Mouse (Mus musculus): ENCODE measurements at regions not wholly inside any gene's neighbourhood (a gene's known extent, or its start where the extent isn't known, plus 50 kb on each side); places are given as distances from the start of the nearest gene placed in this dataset.

- in situ Hi-C loops (cut with MboI; ENCODE audit: low sequenced_read_pairs in 2 of 2, unreplicated experiment in 2 of 2) = loop anchor here in 1 of 2 experiments (25.0 kb wide), 1 partner anchor 498 kb away; no protein-coding TSS in a partner anchor
- Histone ChIP-seq H3K9me3 (ENCODE audit: control insufficient read depth, insufficient read depth, low read depth, low read length) (no peaks in the 10 kb centered on the region), H3K9ac (ENCODE audit: insufficient read depth, low read depth, low read length, poor library complexity, severe bottlenecking) (no peak overlapping the region), H3K4me3 (ENCODE audit: insufficient read depth in 1 of 2, low read depth in 1 of 2, low read length in 2 of 2, poor library complexity in 1 of 2, severe bottlenecking in 1 of 2) (no peak overlapping the region), H3K36me3 (ENCODE audit: control insufficient read depth, insufficient read depth, low read length, poor library complexity, severe bottlenecking) (no peaks in the 10 kb centered on the region), H3K4me1 (ENCODE audit: control insufficient read depth in 2 of 2, insufficient read depth in 2 of 2, low read length in 2 of 2, poor library complexity in 1 of 2) (no peaks in the 10 kb centered on the region), H3K27ac (ENCODE audit: insufficient read depth, low read depth, low read length, poor library complexity, severe bottlenecking) (no peak overlapping the region)
- TF ChIP-seq ZNF384 (IDR thresholded peaks at IDR 0.05; ENCODE audit: low read depth, low read length) (no peak), MAFK (IDR thresholded peaks at IDR 0.05; ENCODE audit: insufficient read depth, low read depth, low read length) (no peak), HCFC1 (IDR thresholded peaks at IDR 0.05; ENCODE audit: borderline replicate concordance, insufficient read depth, low read length) (no peak), CHD2 (IDR thresholded peaks at IDR 0.05; ENCODE audit: low read depth, low read length) (no peak), ZC3H11A (IDR thresholded peaks at IDR 0.05; ENCODE audit: borderline replicate concordance, low read depth, low read length) (no peak)
- no peak for DNase-seq (ENCODE audit: low read depth, low spot score)
Measured at GRCm38 (mm10) chrX:142564186-142564585, 117.0 kb upstream of the Tmem164 start.

GRCm38 (mm10) chrX:142571772-142572171, 109.4 kb upstream of the Tmem164 start:
- in situ Hi-C loops (cut with MboI; ENCODE audit: low sequenced_read_pairs in 2 of 2, unreplicated experiment in 2 of 2) = loop anchor here in 1 of 2 experiments (25.0 kb wide), 1 partner anchor 491 kb away; no protein-coding TSS in a partner anchor
- Histone ChIP-seq H3K9ac (ENCODE audit: insufficient read depth, low read depth, low read length, poor library complexity, severe bottlenecking) (no peak overlapping the region), H3K4me1 (ENCODE audit: control insufficient read depth in 2 of 2, insufficient read depth in 2 of 2, low read length in 2 of 2, poor library complexity in 1 of 2) (no peaks in the 10 kb centered on the region), H3K4me3 (ENCODE audit: insufficient read depth in 1 of 2, low read depth in 1 of 2, low read length in 2 of 2, poor library complexity in 1 of 2, severe bottlenecking in 1 of 2) (no peak overlapping the region), H3K27ac (ENCODE audit: insufficient read depth, low read depth, low read length, poor library complexity, severe bottlenecking) (no peak overlapping the region), H3K9me3 (ENCODE audit: control insufficient read depth, insufficient read depth, low read depth, low read length) (no peaks in the 10 kb centered on the region), H3K36me3 (ENCODE audit: control insufficient read depth, insufficient read depth, low read length, poor library complexity, severe bottlenecking) (no peaks in the 10 kb centered on the region)
- DNase-seq (ENCODE audit: low read depth, low spot score) = no peak
- TF ChIP-seq ZNF384 (IDR thresholded peaks at IDR 0.05; ENCODE audit: low read depth, low read length) = no peak
- no peak for TF ChIP-seq ZC3H11A (IDR thresholded peaks at IDR 0.05; ENCODE audit: borderline replicate concordance, low read depth, low read length)
- TF ChIP-seq CHD2 (IDR thresholded peaks at IDR 0.05; ENCODE audit: low read depth, low read length) = no peak
- TF ChIP-seq HCFC1 (IDR thresholded peaks at IDR 0.05; ENCODE audit: borderline replicate concordance, insufficient read depth, low read length) = no peak
- TF ChIP-seq MAFK (IDR thresholded peaks at IDR 0.05; ENCODE audit: insufficient read depth, low read depth, low read length) = no peak

- Histone ChIP-seq H3K4me1 (ENCODE audit: control insufficient read depth in 2 of 2, insufficient read depth in 2 of 2, low read length in 2 of 2, poor library complexity in 1 of 2) (no peaks in the 10 kb centered on the region), H3K27ac (ENCODE audit: insufficient read depth, low read depth, low read length, poor library complexity, severe bottlenecking) (no peak overlapping the region), H3K4me3 (ENCODE audit: insufficient read depth in 1 of 2, low read depth in 1 of 2, low read length in 2 of 2, poor library complexity in 1 of 2, severe bottlenecking in 1 of 2) (no peak overlapping the region), H3K9me3 (ENCODE audit: control insufficient read depth, insufficient read depth, low read depth, low read length) (no peaks in the 10 kb centered on the region), H3K36me3 (ENCODE audit: control insufficient read depth, insufficient read depth, low read length, poor library complexity, severe bottlenecking) (no peaks in the 10 kb centered on the region), H3K9ac (ENCODE audit: insufficient read depth, low read depth, low read length, poor library complexity, severe bottlenecking) (no peak overlapping the region)
- in situ Hi-C loops (cut with MboI; ENCODE audit: low sequenced_read_pairs in 2 of 2, unreplicated experiment in 2 of 2) = loop anchor here in 1 of 2 experiments (25.0 kb wide), 1 partner anchor 488 kb away; no protein-coding TSS in a partner anchor
- DNase-seq (ENCODE audit: low read depth, low spot score) = no peak
- TF ChIP-seq ZC3H11A (IDR thresholded peaks at IDR 0.05; ENCODE audit: borderline replicate concordance, low read depth, low read length) (no peak), HCFC1 (IDR thresholded peaks at IDR 0.05; ENCODE audit: borderline replicate concordance, insufficient read depth, low read length) (no peak), ZNF384 (IDR thresholded peaks at IDR 0.05; ENCODE audit: low read depth, low read length) (no peak), MAFK (IDR thresholded peaks at IDR 0.05; ENCODE audit: insufficient read depth, low read depth, low read length) (no peak), CHD2 (IDR thresholded peaks at IDR 0.05; ENCODE audit: low read depth, low read length) (no peak)
Measured at GRCm38 (mm10) chrX:142574022-142574421, 107.2 kb upstream of the Tmem164 start.

- DNase-seq (ENCODE audit: low read depth, low spot score) = peak; percentile 19
- in situ Hi-C loops (cut with MboI; ENCODE audit: low sequenced_read_pairs in 2 of 2, unreplicated experiment in 2 of 2) = loop anchor here in 1 of 2 experiments (25.0 kb wide), 1 partner anchor 487 kb away; no protein-coding TSS in a partner anchor
- H3K27ac ChIP-seq (ENCODE audit: insufficient read depth, low read depth, low read length, poor library complexity, severe bottlenecking) = no peak overlapping the region
Measured at GRCm38 (mm10) chrX:142574945-142575710, 106.1 kb upstream of the Tmem164 start.

More at GRCm38 (mm10) chrX:142574945-142575710, 106.1 kb upstream of the Tmem164 start:
- no peaks in the 10 kb centered on the region for H3K9me3 ChIP-seq (ENCODE audit: control insufficient read depth, insufficient read depth, low read depth, low read length)
- H3K36me3 ChIP-seq (ENCODE audit: control insufficient read depth, insufficient read depth, low read length, poor library complexity, severe bottlenecking) = no peaks in the 10 kb centered on the region
- no peaks in the 10 kb centered on the region for H3K4me1 ChIP-seq (ENCODE audit: control insufficient read depth in 2 of 2, insufficient read depth in 2 of 2, low read length in 2 of 2, poor library complexity in 1 of 2)
- H3K4me3 ChIP-seq (ENCODE audit: insufficient read depth in 1 of 2, low read depth in 1 of 2, low read length in 2 of 2, poor library complexity in 1 of 2, severe bottlenecking in 1 of 2) = no peak overlapping the region
- H3K9ac ChIP-seq (ENCODE audit: insufficient read depth, low read depth, low read length, poor library complexity, severe bottlenecking) = no peak overlapping the region
- TF ChIP-seq MAFK (IDR thresholded peaks at IDR 0.05; ENCODE audit: insufficient read depth, low read depth, low read length) (no peak), ZC3H11A (IDR thresholded peaks at IDR 0.05; ENCODE audit: borderline replicate concordance, low read depth, low read length) (no peak), HCFC1 (IDR thresholded peaks at IDR 0.05; ENCODE audit: borderline replicate concordance, insufficient read depth, low read length) (no peak), CHD2 (IDR thresholded peaks at IDR 0.05; ENCODE audit: low read depth, low read length) (no peak), ZNF384 (IDR thresholded peaks at IDR 0.05; ENCODE audit: low read depth, low read length) (no peak)
